Mouse (Mus musculus) megakaryocyte, embryonic 14.5 days (primary cell): ENCODE results near the gene Galnt2.

Experiments used
- FLI1 ChIP-seq: IDR thresholded peaks from 2 replicates; pipeline ENCODE4 v1.6.1; 2012; ENCODE audit warnings: low read length, inconsistent platforms, mixed read lengths
- GATA1 ChIP-seq: IDR thresholded peaks from 3 replicates; pipeline ENCODE4 v1.6.1; 2012; ENCODE audit warnings: mixed read lengths, low read length, inconsistent platforms, borderline replicate concordance

DNA sequence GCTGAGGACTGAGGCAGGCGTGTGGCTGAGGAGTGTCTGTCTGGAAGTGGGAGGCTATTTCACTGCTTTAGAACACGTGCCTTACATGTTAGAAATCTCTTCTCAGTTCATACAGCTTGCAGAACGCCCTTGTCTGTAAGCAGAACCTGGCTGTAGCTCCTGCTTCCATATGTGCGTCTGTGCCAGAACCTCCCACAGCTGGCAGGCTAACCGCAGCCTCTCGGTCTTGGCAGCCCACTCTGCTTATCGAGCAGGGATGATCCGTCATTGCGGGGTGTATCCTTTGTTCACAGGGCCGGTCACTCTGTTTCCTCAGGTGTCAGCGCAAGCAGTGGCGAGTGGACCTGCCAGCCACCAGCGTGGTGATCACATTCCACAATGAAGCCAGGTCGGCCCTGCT lies 92.2 kb downstream of the Galnt2 start:
- TF ChIP-seq FLI1: no peak
- no peak for TF ChIP-seq GATA1
